Mouse (Mus musculus): ENCODE measurements around the gene Adck2. TPM values are rescaled to one million over a fixed set of nuclear protein-coding genes. Genes with fewer than 3 reads are reported as not detected.
A peak's percentile ranks its signal among the peaks of the same experiment; 100 is the strongest.

Adck2 gene
- total and polyA plus RNA-seq, 3 experiments = 7.6 to 15.6 (median 12.1) TPM

DNA sequence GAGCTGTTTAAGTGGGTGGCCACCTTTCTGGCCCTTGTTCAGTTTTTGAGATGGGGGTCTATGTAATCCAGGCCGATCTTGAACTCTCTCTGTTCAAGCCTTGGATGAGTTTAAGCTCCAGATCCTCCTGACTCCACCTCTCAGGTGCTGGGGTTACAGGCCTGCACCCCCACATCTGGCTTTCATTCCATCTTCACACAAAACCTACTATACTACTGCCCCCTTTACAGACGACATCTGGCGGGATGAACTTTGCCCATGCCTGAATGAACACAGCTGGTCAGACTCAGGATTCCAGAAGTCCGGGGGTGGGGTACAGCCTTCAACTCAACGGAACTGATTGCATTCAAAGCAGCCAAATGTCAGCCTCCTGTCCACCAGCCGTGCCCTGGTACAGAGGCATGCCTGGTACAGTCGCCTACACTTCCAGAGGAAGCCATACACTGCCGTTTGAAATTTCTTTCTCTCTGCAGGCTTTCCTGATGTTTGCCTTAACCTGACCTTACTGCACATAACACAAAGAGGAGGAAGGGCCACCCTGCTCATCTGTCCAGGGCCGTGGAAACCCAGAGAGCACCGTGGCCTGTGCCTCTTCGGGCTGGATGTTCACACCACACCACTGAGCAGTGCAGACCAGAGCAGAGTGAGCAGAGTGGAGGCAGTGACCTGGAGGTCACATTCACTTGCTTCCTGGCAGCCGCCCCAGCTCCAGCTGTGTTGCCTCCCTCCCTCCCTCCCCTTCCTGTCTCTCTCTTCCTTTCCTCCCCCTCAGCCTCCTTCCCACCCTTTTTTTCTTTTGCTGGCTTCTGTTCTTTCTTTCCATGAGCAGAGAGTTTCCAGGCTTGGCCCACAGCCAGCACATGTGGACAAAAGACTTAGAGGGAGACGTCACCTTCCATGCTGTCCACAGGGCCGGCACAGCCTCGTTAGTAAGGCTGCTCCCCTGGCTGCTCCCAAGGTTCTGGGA, 30.8 kb upstream of the Adck2 start:
- H3K4me1 ChIP-seq (ENCODE audit: control insufficient read depth, insufficient read depth, low read length) = peaks cover 15% of the 10 kb centered on the region
- H3K79me2 ChIP-seq (replicated peaks; ENCODE audit: control insufficient read depth, insufficient read depth, low read length) = no peaks in the 10 kb centered on the region
- H3K27ac ChIP-seq = peak overlapping the region; percentile 70
- H3K4me3 ChIP-seq = no peak overlapping the region
- TF ChIP-seq POLR2A (IDR thresholded peaks at IDR 0.05; ENCODE audit: insufficient read depth, low read depth, low read length) (peak; percentile 35; the same call in 1 of the 2 replicates), EP300 (IDR thresholded peaks at IDR 0.05; ENCODE audit: insufficient read depth, low read depth, low read length) (peak; percentile 66; the same call in 1 of the 2 replicates), CTCF (IDR thresholded peaks at IDR 0.05) (no peak)
- H3K36me3 ChIP-seq (ENCODE audit: control insufficient read depth, insufficient read depth, low read length) = no peaks in the 10 kb centered on the region
- peak; percentile 83 to 86 for DNase-seq
- H3K27me3 ChIP-seq (ENCODE audit: control insufficient read depth, insufficient read depth, low read length) = no peaks in the 10 kb centered on the region
- intact Hi-C loops (cut with DNase I) = no loop called here
- H3K9ac ChIP-seq (ENCODE audit: low read depth, low read length) = peak overlapping the region; percentile 11; the same call in 1 of the 2 replicates
- 25% methylated on average over 15 of the region's 15 CpGs for WGBS

DNA sequence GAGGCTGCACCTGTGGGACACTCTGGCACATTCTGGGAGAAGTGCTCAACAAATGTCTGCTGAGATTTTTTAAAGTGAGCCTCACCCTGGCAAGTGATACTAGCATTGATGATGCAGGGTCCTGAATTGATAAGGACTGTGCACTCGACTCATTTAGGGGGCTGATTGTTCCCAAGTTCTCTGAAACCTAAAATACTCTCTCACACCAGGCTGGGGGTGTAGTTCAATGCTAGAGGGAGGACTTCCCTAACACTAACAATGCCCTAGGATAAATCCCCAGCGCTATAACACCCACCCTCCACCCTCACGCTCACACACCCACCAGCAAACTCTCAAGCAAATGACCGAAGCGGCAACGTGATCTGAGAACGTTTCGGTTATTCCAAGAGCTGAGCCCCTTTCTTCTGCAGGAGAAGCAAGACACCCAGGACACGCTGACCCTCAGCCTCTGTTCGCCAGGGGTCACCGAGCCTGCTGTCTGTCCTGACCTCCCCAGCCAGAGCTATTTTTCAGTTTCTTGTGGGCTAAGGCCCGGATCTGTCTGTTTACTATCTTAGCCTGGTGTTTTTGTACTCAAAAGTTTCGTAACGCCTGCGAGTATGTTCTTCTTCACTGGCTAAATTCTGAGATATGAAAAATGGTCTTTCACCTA, 29.8 kb upstream of the Adck2 start:
- Histone ChIP-seq H3K4me1 (ENCODE audit: control insufficient read depth, insufficient read depth, low read length) (peaks cover 17% of the 10 kb centered on the region), H3K27ac (peak overlapping the region; percentile 70), H3K9ac (ENCODE audit: low read depth, low read length) (no peak overlapping the region), H3K4me3 (no peak overlapping the region), H3K79me2 (replicated peaks; ENCODE audit: control insufficient read depth, insufficient read depth, low read length) (no peaks in the 10 kb centered on the region), H3K36me3 (ENCODE audit: control insufficient read depth, insufficient read depth, low read length) (no peaks in the 10 kb centered on the region), H3K27me3 (ENCODE audit: control insufficient read depth, insufficient read depth, low read length) (no peaks in the 10 kb centered on the region)
- peak in 1 of 2 experiments; percentile 44 for DNase-seq
- WGBS = 66% methylated on average over 15 of the region's 15 CpGs
- TF ChIP-seq EP300 (IDR thresholded peaks at IDR 0.05; ENCODE audit: insufficient read depth, low read depth, low read length) (no peak), CTCF (IDR thresholded peaks at IDR 0.05) (no peak), POLR2A (IDR thresholded peaks at IDR 0.05; ENCODE audit: insufficient read depth, low read depth, low read length) (no peak)
- intact Hi-C loops (cut with DNase I) = no loop called here

DNA sequence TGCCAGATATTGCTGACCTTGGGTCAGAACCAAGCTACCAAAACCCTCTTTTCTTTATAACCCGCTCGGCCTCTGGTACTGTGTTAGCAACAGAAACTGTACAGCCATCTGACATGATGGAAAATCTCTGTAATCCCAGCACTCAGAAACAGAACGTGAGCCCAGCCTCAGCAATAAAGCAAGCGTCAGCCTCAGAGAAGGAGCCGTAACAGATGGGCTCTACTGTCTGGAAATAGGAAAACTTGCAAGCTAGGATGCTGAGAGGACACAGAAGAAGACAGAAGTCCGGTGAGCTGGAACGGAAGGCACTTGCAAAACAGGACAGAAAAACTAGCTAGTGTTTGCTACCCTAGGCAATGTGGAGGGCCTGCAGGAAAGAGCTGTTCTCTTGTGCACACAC, 28.2 kb upstream of the Adck2 start:
- Histone ChIP-seq H3K27ac (no peak overlapping the region), H3K4me3 (no peak overlapping the region), H3K27me3 (ENCODE audit: control insufficient read depth, insufficient read depth, low read length) (no peaks in the 10 kb centered on the region), H3K4me1 (ENCODE audit: control insufficient read depth, insufficient read depth, low read length) (peaks cover 13% of the 10 kb centered on the region), H3K9ac (ENCODE audit: low read depth, low read length) (no peak overlapping the region), H3K79me2 (replicated peaks; ENCODE audit: control insufficient read depth, insufficient read depth, low read length) (no peaks in the 10 kb centered on the region), H3K36me3 (ENCODE audit: control insufficient read depth, insufficient read depth, low read length) (no peaks in the 10 kb centered on the region)
- no peak for TF ChIP-seq EP300 (IDR thresholded peaks at IDR 0.05; ENCODE audit: insufficient read depth, low read depth, low read length)
- no peak for TF ChIP-seq CTCF (IDR thresholded peaks at IDR 0.05)
- no peak for TF ChIP-seq POLR2A (IDR thresholded peaks at IDR 0.05; ENCODE audit: insufficient read depth, low read depth, low read length)
- DNase-seq = no peak
- intact Hi-C loops (cut with DNase I) = no loop called here
- WGBS = 80% methylated on average over 7 of the region's 7 CpGs

DNA sequence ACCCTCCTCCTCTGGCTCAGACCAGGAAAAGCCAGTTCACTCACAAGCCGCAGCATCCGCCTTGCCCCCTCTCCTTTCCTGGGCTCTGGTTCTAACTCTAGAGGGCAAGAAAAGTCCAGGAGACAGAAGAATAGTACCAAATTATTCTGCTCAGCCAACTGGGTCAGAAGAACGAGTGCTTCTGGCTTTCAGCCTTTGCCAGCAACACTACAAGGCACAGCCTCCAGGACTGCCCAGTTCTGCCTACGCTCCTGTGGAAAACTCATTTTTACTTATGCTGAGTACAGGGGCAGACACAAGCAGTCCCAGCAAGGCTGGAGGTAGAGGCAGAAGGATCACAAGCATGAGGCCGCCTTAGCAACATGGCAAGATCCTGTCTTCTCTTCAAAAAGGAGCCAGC, 25.6 kb upstream of the Adck2 start:
- TF ChIP-seq EP300 (IDR thresholded peaks at IDR 0.05; ENCODE audit: insufficient read depth, low read depth, low read length) (no peak), POLR2A (IDR thresholded peaks at IDR 0.05; ENCODE audit: insufficient read depth, low read depth, low read length) (no peak), CTCF (IDR thresholded peaks at IDR 0.05) (no peak)
- intact Hi-C loops (cut with DNase I) = no loop called here
- H3K27ac ChIP-seq = no peak overlapping the region
- no peaks in the 10 kb centered on the region for H3K36me3 ChIP-seq (ENCODE audit: control insufficient read depth, insufficient read depth, low read length)
- DNase-seq = no peak
- 67% methylated on average over 5 of the region's 5 CpGs for WGBS
- H3K4me1 ChIP-seq (ENCODE audit: control insufficient read depth, insufficient read depth, low read length) = peaks cover 7% of the 10 kb centered on the region
- no peak overlapping the region for H3K9ac ChIP-seq (ENCODE audit: low read depth, low read length)
- H3K4me3 ChIP-seq = no peak overlapping the region
- no peaks in the 10 kb centered on the region for H3K27me3 ChIP-seq (ENCODE audit: control insufficient read depth, insufficient read depth, low read length)
- H3K79me2 ChIP-seq (replicated peaks; ENCODE audit: control insufficient read depth, insufficient read depth, low read length) = no peaks in the 10 kb centered on the region

DNA sequence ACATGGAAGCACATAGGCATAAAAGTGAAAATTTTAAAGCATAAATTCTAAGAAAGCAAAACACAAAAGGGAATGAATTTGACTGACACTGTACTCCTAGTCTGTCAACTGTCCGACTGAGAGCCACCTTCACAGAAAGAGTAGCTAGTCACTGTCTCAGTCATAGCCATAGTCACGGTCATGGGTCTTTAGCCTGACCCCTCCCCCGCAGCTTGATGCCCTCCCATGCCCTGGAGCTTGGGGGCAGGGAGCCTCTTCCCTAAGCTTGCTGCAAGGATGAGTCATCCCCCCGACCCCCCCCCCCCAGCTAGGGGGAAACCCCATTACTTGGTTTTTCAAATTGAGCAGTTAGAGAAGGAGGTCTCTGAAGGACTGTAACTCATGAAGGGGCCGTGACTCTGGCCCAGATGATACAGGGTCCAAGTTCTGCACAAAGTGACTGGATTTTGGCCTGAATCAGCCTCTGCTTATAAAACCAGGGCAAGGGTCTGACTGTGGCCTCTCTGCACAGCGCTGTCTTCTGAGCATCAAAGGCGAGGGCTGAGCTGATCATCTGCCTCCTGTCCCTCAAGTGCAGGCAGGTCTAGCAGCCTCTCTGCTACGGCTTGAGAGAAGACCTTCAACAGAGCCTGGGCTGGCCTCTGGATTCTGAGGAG, 21.6 kb upstream of the Adck2 start:
- TF ChIP-seq CTCF (IDR thresholded peaks at IDR 0.05) (no peak), EP300 (IDR thresholded peaks at IDR 0.05; ENCODE audit: insufficient read depth, low read depth, low read length) (no peak), POLR2A (IDR thresholded peaks at IDR 0.05; ENCODE audit: insufficient read depth, low read depth, low read length) (no peak)
- no peaks in the 10 kb centered on the region for H3K27me3 ChIP-seq (ENCODE audit: control insufficient read depth, insufficient read depth, low read length)
- H3K27ac ChIP-seq = no peak overlapping the region

More for the DNA sequence above, 21.6 kb upstream of the Adck2 start:
- intact Hi-C loops (cut with DNase I) = loop anchor here (5.0 kb wide), 1 partner anchor 55 kb away; no protein-coding TSS in a partner anchor
- H3K36me3 ChIP-seq (ENCODE audit: control insufficient read depth, insufficient read depth, low read length) = no peaks in the 10 kb centered on the region
- no peak for DNase-seq
- no peak overlapping the region for H3K4me3 ChIP-seq
- 59% methylated on average over 8 of the region's 8 CpGs for WGBS
- H3K79me2 ChIP-seq (replicated peaks; ENCODE audit: control insufficient read depth, insufficient read depth, low read length) = no peaks in the 10 kb centered on the region
- no peak overlapping the region for H3K9ac ChIP-seq (ENCODE audit: low read depth, low read length)
- H3K4me1 ChIP-seq (ENCODE audit: control insufficient read depth, insufficient read depth, low read length) = peaks cover 7% of the 10 kb centered on the region; the same call in 1 of the 2 replicates

Data from heart, adult 2 months (tissue).